Mouse (Mus musculus): ENCODE results near the gene Ppp2r5e.
A peak's percentile ranks its signal among the peaks of the same experiment; 100 is the strongest.
"Not testable (repeated sequence)": the region's sequence is repeated elsewhere in the genome, so short reads cannot be mapped to it uniquely, and the experiment has no call there.

The Ppp2r5e gene

GRCm38 (mm10) chr12:75486568-75487286 lies 109.3 kb downstream of the Ppp2r5e start:
- DNase-seq (ENCODE audit: low spot score) = no peak

GRCm38 (mm10) chr12:75482781-75483180 lies 113.3 kb downstream of the Ppp2r5e start:
- DNase-seq (ENCODE audit: low spot score) = no peak

- no peak for DNase-seq (ENCODE audit: low spot score)
Observed at GRCm38 (mm10) chr12:75482015-75482414, 114.0 kb downstream of the Ppp2r5e start.

DNA sequence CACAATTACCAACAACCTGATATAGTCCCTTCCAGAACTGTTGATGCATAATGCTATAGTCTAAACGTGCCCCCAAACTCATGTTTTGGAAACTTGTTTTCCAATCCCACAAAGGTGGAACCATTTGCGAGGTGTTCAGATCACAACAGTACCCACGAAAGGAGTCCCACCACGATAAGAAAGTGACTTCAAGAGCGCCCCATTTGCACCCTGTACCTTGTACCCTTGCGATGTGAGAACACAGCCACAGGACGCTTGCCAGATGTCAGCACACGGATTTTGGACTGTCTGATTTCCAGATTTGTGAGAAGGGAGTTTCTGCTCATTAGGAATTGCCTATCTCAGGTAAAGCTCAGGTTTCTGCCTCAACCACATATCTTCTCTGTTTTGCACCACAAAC lies 116.0 kb downstream of the Ppp2r5e start:
- no peak for DNase-seq (ENCODE audit: low spot score)

DNA sequence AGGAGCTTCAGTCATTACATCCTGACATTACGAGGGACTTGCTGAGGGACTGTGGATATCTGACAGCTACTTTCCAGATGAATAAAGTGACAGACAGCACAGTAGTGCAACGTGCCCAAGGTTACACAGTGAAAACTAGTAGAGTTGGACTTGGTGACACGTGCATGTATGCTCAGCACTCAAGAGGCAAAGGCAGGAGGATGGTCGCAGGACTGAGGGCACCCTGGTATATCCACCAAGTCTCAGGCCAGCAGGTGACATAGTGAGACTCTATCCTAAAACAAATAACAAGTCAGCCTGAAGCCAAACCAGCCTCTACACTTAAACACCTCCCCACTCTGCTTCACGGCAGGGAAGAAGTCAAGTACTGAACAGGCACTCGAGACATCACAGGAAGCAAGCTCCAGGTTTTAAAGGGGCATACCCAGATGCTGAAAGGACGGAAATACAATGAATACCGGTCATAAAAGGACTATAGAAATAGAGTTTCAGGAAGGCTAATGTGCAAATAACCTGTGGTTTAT lies 116.6 kb downstream of the Ppp2r5e start:
- no peak for DNase-seq (ENCODE audit: low spot score)

DNA sequence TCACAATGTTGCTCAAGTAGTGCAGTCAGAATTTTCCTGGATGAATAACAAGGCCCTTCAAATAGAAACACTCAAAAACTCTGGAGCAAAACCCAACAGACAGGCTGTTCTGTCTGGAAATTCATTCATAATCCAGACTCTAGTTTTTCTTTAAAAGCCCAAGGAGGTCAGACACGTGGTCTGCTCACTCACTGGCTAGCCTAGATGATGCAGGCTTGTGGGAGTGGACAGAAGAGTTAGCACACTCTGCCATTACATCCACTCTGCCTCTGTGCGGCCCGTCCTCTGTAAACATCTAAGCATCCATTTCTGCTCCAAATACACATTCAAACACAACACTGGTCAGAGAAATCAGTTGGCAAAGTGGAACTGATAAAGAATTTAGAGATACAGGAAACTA lies 117.4 kb downstream of the Ppp2r5e start:
- no peak for DNase-seq (ENCODE audit: low spot score)

GRCm38 (mm10) chr12:75478117-75478516 lies 117.9 kb downstream of the Ppp2r5e start:
- no peak for DNase-seq (ENCODE audit: low spot score)

DNA sequence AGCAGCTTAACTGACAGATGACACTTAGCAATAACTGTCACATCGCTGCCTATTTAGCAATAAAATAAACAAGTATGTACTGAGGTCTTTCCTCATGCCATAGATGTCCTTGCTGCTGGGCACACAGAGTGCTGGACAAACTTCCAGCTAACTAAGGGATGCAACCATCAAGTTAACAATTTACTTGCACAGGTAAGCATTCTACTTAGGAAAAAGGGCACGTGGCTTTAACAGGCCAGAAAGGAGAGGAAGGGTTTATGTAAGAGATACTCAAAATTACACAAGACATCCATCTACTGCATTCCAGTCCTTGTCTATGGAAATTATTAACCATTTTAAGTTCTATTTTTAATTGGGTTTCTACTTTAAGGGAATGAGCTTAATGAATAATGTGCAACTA lies 123.0 kb downstream of the Ppp2r5e start:
- DNase-seq (ENCODE audit: low spot score) = no peak

DNA sequence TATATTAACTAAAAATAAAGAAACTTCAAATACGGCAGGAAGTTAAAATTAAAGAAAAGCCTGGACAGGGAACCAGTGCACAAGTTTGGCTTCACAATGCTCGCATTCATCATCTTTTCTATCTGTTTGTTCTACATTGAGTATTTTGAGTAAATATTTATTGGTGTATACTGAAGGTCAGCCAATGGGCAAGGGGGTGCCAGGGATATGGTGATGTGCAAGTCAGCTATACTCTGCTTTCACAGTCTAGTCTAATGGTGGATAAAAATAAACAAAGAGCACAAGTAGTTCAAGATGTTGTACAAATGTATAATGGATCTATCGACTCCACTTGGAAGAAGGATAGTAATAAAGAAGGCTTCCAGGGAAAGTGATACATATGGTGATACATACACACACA lies 123.9 kb downstream of the Ppp2r5e start:
- DNase-seq (ENCODE audit: low spot score) = no peak

DNA sequence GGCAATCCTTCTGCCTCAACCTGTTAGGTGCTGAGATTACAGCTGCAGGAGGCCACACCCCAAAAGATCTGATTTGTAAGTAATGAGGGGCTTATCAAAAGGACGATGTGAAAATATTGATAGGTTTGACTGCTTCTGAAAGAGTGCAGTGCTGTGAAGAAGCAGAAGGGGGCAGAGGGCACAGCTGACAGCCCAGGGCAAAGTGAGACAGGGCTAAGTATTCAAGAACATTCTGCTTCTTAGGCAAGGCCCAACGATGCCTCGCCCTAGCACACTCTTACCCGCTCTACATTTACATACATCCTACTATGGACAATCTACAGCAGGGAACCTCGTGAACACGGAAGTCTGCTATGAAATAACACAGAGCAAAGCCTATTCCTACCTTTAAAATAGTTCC lies 128.2 kb downstream of the Ppp2r5e start:
- DNase-seq (ENCODE audit: low spot score) = no peak

- no peak for DNase-seq (ENCODE audit: low spot score)
Observed at GRCm38 (mm10) chr12:75467127-75467526, 128.9 kb downstream of the Ppp2r5e start.

DNA sequence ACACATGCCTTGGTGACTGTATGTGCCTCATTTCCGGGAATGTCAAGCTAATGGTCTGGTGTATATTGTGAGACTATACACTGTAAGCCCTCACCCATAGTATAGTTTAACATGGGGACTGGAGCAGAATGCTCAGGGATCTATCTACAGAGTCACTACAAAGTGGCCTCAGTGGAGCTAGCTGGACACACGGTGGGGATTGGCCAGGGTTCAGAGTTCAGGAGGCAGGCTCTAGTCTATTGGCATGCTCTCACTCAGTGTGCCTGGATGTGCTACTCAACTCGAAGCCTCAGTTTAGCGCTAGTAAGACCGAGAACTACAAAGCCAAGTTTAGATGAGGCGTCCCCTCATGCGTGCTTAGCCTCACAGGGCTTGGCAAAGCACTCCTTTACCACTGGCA lies 129.8 kb downstream of the Ppp2r5e start:
- no peak for DNase-seq (ENCODE audit: low spot score)

GRCm38 (mm10) chr12:75464016-75464769 lies 131.9 kb downstream of the Ppp2r5e start:
- DNase-seq (ENCODE audit: low spot score) = peak; percentile 48

DNA sequence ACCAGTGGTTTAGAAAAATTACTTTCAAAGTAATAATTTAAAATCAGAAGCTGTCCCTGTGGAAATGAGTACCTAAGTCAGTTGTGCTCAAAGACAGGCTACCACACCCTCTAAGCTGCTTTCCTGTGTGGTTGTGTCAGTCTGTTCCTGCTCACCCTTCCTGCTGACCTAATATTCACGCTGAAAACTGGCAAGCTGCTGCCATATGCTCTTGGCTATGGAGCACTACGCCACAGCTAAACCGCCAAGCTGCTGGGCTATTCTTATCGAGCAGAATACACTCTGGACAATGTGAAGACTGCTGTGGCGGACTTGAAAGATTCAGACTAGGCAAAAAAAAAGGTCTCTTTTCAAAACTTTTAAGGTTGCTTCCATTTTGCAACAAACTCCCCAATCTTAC lies 135.5 kb downstream of the Ppp2r5e start:
- DNase-seq (ENCODE audit: low spot score) = no peak

GRCm38 (mm10) chr12:75459656-75460055 lies 136.4 kb downstream of the Ppp2r5e start:
- DNase-seq (ENCODE audit: low spot score) = no peak

GRCm38 (mm10) chr12:75453441-75453840 lies 142.6 kb downstream of the Ppp2r5e start:
- DNase-seq (ENCODE audit: low spot score) = no peak

DNA sequence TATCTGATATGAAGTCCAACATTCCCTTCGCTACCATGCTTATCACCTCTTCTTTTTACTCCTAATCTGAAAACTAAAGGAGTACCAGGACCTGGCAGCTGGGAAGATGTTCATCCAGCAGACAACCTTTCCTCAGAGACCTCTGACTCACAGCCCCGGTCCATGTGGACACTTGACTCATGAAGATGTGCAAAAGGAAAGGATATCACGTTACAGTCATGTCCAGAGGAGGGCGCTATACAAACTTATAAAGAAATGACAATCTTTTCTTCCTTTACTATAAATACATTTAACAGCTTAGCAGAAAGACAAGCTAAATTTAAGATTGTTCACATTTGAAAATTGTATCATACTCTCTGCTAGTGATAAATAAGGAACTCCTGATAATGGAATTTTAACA lies 143.0 kb downstream of the Ppp2r5e start:
- DNase-seq (ENCODE audit: low spot score) = no peak

DNA sequence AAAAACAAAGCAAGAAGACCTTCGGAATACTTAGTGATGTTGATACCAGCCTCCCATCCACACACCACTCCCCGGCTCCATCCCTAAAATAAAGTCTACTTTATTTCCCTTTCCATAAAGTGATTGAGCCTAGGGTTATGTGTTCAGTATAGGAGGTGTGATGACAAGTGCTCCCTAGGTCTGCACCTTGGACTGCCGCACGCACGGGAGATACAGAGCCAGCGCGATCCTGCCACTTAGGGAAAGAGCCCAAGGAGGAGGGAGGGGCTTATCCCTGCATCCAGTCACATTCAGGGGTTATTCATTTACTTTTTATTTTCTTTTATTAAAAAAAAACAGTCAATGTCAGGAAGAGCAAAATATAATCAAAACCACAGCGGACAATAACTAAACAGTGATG lies 145.5 kb downstream of the Ppp2r5e start:
- no peak for DNase-seq (ENCODE audit: low spot score)

DNA sequence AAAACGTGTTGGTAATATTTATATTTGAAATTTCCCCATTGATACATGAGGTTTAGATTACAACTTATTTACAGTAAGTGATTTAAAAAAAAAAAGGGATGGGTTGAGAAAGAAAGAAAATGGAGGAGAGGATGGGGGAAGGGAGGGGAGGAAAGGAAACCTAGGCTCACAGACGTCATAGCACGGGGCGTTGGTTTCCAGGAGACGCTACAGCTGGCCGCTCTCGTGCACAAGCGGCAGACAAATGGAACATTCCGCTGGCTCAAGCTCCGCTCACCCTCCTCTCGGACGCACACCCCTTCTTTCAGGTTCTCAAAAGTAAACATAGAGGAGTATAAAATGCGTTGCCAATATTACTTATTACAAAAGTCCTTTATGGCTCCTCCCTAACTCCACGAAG lies 146.0 kb downstream of the Ppp2r5e start:
- no peak for DNase-seq (ENCODE audit: low spot score)

DNA sequence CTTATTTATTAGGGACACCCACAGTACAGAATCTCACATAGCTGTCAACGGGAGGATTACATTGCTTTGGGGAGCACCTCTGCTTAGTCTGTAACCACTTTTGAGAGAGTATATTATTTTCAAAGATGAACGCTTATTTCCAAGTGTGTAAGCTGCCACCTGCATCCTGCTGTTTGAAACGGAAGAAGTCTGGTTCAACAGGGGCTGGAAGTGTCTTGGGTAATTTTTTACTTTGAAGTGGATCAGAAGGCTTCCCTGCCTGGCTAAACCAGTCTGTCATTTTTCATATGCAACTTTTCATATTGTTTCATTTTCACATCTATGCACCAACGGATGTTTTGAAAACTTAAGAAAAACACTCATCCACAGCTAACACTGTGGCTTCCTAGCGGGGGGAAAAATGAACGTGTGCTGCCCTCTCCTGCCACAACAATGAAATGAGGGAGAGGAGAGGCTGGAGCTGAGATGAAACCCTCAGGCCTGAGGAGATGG lies 146.5 kb downstream of the Ppp2r5e start:
- no peak for DNase-seq (ENCODE audit: low spot score)

DNA sequence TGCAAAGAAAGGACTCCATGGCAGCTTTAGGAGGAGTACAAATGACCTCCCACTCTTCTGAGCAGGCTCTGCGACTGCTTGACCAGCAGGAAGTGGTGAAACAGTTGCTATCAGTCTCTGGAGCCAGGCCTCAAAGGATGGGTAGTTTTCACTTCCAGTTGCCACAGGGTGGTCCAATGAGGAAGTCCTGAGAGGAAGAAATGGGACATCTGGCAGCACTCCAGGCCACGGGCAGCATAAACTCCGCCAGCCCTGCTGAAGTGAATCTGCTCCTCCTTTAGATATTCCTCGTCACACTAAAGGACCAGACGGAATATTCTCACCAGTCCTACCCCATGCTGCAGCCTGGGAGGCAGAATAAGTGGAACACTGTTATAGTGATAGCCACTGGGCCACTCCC lies 147.1 kb downstream of the Ppp2r5e start:
- DNase-seq (ENCODE audit: low spot score) = peak; percentile 65

DNA sequence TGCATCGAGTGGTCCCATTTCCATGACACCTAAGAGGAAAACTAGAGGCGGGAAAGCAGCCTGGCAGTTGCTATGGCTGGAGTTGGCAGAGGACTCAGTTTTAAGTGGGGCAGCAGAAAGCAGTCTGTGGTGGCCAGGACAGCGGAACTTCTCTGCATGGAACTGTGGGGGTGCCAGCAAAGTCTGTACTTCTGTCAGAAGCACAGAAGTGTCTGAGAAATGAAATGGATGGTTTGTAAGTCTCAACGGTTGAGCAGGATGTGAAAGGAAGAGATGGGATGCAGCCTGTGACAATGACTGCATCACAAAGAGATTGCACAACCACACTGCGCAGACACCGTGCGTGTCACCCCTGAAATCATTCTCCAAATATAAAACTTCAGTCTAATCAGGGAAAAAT lies 149.8 kb downstream of the Ppp2r5e start:
- DNase-seq (ENCODE audit: low spot score) = no peak

GRCm38 (mm10) chr12:75432400-75432799 lies 163.6 kb downstream of the Ppp2r5e start:
- DNase-seq (ENCODE audit: low spot score) = not testable (repeated sequence)

Measured in layer of hippocampus, adult 11-12 months (tissue).